ENCODE assay signal across 5 mouse cellular contexts in the genomic region with DNA sequence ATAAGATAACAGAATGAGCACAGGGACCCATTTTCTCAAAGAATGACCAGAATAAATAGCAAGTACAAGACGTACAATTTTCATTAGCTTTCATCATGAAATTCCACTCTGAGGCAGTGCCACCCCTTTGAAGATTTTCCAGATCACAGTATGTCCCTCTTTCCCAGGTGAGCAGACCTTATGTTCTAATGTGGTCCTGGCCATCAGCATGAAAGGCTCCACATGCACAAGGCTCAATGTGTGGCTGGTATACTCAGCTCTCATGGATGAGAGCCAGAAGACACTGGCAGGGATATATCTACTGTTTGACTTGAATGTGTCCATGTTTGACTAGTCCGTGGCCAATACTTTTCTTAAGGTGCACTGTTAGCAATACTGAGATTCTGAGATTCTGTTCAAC.
"Had no signal": no experiment of that assay in that cellular context is flagged by ENCODE, and none has a peak within 500 bp of the region (broad histone marks: within the 10 kb centered on the region; RNA-seq: fewer than 3 reads in every experiment).

No protein-coding gene starts in this region.

- DNase-seq: kidney, postnatal 25 days; lung, adult 2 months; lung, postnatal 36 days; right cerebral cortex, postnatal 14 days; thymus, postnatal 4 days had no signal
